ENCODE assay signal across 8 mouse cellular contexts in the genomic region with DNA sequence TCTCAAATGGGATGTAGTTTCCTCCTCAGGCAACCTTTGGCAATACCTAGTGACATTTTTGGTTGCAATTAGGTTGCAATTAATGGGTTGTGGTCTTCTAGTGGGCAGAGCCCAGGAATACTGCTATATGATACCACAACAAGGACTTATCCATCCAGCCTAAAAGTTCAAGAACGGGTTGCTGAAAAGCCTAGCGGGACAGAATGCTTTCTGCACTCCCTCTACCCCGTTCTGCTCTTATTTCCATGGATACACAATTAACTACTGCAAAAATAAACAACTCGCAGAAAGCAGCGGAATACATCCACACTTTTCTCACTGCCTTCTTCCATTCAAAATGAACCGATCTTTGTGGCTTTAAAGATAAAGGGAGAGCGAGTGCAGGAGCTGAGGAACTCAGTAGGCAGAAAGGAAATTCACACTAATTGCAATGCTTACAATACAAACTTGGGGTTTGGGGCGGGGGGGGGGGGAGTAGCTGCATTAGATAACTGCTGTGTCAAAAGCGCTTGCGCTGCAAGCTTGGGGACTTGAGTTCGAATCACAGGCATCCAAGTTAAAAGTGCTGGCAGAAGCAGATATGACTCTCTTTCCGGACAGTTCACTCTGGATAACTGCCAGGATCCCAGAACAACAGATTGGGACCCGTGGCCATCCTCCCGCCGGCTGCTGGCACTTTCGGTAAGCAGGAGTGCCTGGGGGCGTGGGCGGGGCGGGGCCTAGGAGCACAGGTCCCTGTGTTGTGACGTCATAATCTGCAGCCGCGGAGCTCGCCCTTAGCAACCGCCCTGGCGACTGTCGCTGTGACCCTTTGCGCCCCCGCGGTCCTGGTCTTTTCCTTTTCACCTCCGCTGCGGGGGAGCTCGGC. TPM values are rescaled to one million over a fixed set of nuclear protein-coding genes. Genes with fewer than 3 reads are reported as not detected.
DNase-seq lines count a peak whose midpoint lies in the region; ATAC-seq lines count a peak whose summit lies in the region.

Gene Spata7, plus strand, starts transcription at position 766 of the 868 bp plus-strand sequence.

- peak within 1 kb of the TSS; percentile 80 for H3K9ac ChIP-seq in hindbrain, embryonic 13.5 days

- DNase-seq in R1 (ENCODE audit: low read depth, low spot score): peak; percentile 95
- DNase-seq in cerebellum, postnatal 14 days: peak; percentile 90 to 92
- peak; percentile 78 to 81 for DNase-seq in frontal cortex, postnatal 14 days (ENCODE audit: low spot score in 2 of 2)
- DNase-seq in layer of hippocampus, postnatal 14 days (ENCODE audit: low spot score in 2 of 2): peak; percentile 84 to 86
- peak; percentile 91 for DNase-seq in lung, postnatal 10 days
- peak; percentile 56 for DNase-seq in ovary, postnatal 14 days (ENCODE audit: low spot score)
- DNase-seq in thymus, postnatal 10 days (ENCODE audit: low spot score in 2 of 2): peak; percentile 71

- H3K27ac ChIP-seq in hindbrain, embryonic 13.5 days: peak within 1 kb of the TSS; percentile 70

- H3K4me2 ChIP-seq in hindbrain, embryonic 13.5 days: peak within 1 kb of the TSS; percentile 58

- H3K4me3 ChIP-seq in hindbrain, embryonic 13.5 days: peak within 1 kb of the TSS; percentile 66

- H3K27me3 ChIP-seq in hindbrain, embryonic 13.5 days: no peaks in the 10 kb centered on the region

- H3K36me3 ChIP-seq in hindbrain, embryonic 13.5 days: peaks cover 6% of the 10 kb centered on the region

- H3K4me1 ChIP-seq in hindbrain, embryonic 13.5 days (replicated peaks): peaks cover 11% of the 10 kb centered on the region

- H3K9me3 ChIP-seq in hindbrain, embryonic 13.5 days: no peaks in the 10 kb centered on the region

- 5% methylated on average over 32 of the region's 32 CpGs for WGBS in hindbrain, embryonic 13.5 days

- ATAC-seq in hindbrain, embryonic 13.5 days (ENCODE audit: low FRiP score): peak; percentile 94

RNA-seq across cellular contexts. Expression of gene Spata7, which starts in this region (rescaled TPM):
- polyA plus RNA-seq in hindbrain, embryonic 13.5 days (2015; fragmentation: Nextera tagmentation; extraction: Ambion mirVana): 30.4 and 31.3 TPM in 2 replicates
- 10 to 100 TPM; 27.6 to 29.0 TPM for total RNA-seq in layer of hippocampus, postnatal 14 days (2021)

Comparison
In these comparisons a context has a peak if more than half of its experiments do, and no peak if none do; other contexts are left out.
1. Peak in every context shown above with its lines: DNase-seq, ATAC-seq, H3K4me3 ChIP-seq and H3K27ac ChIP-seq.